Mouse (Mus musculus): ENCODE results near the gene Cd247. TPM values are rescaled to one million over a fixed set of nuclear protein-coding genes. Genes with fewer than 3 reads are reported as not detected.
"Not testable (repeated sequence)": the region's sequence is repeated elsewhere in the genome, so short reads cannot be mapped to it uniquely, and the experiment has no call there.

The Cd247 gene
- polyA plus RNA-seq, 1 experiment from 2014 or later, result 2.2 TPM

- 82% methylated on average over 3 of the region's 3 CpGs for WGBS
- ATAC-seq (replicated peaks; ENCODE audit: insufficient number of reproducible peaks, low FRiP score, low TSS enrichment, low read depth) (no peak), DNase-seq (ENCODE audit: low spot score) (no peak)
- Histone ChIP-seq H3K36me3 (replicated peaks; ENCODE audit: control insufficient read depth, insufficient read depth, low read depth, low read length) (no peaks in the 10 kb centered on the region), H3K9me3 (replicated peaks; ENCODE audit: control insufficient read depth, low read length) (no peaks in the 10 kb centered on the region), H3K4me2 (ENCODE audit: low read depth, low read length) (no peak overlapping the region), H3K9ac (replicated peaks; ENCODE audit: low read length) (no peak overlapping the region), H3K27me3 (ENCODE audit: control insufficient read depth, insufficient read depth, low read length) (no peaks in the 10 kb centered on the region), H3K27ac (replicated peaks; ENCODE audit: low read depth, low read length) (no peak overlapping the region), H3K4me3 (ENCODE audit: low read depth, low read length) (no peak overlapping the region), H3K4me1 (ENCODE audit: control insufficient read depth, insufficient read depth, low read length) (no peaks in the 10 kb centered on the region)
Observed at GRCm38 (mm10) chr1:165761522-165762305, 26.8 kb upstream of the Cd247 start.

GRCm38 (mm10) chr1:165762498-165762897 lies 26.0 kb upstream of the Cd247 start:
- 71% methylated on average over 2 of the region's 2 CpGs for WGBS
- not testable (repeated sequence) for H3K27ac ChIP-seq (replicated peaks; ENCODE audit: low read depth, low read length); H3K4me3 ChIP-seq (ENCODE audit: low read depth, low read length); H3K4me2 ChIP-seq (ENCODE audit: low read depth, low read length); H3K36me3 ChIP-seq (replicated peaks; ENCODE audit: control insufficient read depth, insufficient read depth, low read depth, low read length); ATAC-seq (replicated peaks; ENCODE audit: insufficient number of reproducible peaks, low FRiP score, low TSS enrichment, low read depth); H3K27me3 ChIP-seq (ENCODE audit: control insufficient read depth, insufficient read depth, low read length); H3K9ac ChIP-seq (replicated peaks; ENCODE audit: low read length); H3K9me3 ChIP-seq (replicated peaks; ENCODE audit: control insufficient read depth, low read length); H3K4me1 ChIP-seq (ENCODE audit: control insufficient read depth, insufficient read depth, low read length); DNase-seq (ENCODE audit: low spot score)

- Histone ChIP-seq H3K36me3 (replicated peaks; ENCODE audit: control insufficient read depth, insufficient read depth, low read depth, low read length) (no peaks in the 10 kb centered on the region), H3K27me3 (ENCODE audit: control insufficient read depth, insufficient read depth, low read length) (no peaks in the 10 kb centered on the region), H3K4me2 (ENCODE audit: low read depth, low read length) (peak overlapping the region; percentile 91), H3K4me1 (ENCODE audit: control insufficient read depth, insufficient read depth, low read length) (no peaks in the 10 kb centered on the region), H3K9ac (replicated peaks; ENCODE audit: low read length) (no peak overlapping the region), H3K27ac (replicated peaks; ENCODE audit: low read depth, low read length) (no peak overlapping the region), H3K9me3 (replicated peaks; ENCODE audit: control insufficient read depth, low read length) (no peaks in the 10 kb centered on the region), H3K4me3 (ENCODE audit: low read depth, low read length) (peak overlapping the region; percentile 78; the same call in 1 of the 2 replicates)
- ATAC-seq (replicated peaks; ENCODE audit: insufficient number of reproducible peaks, low FRiP score, low TSS enrichment, low read depth), result 0 out of 2 replicates have a peak, but pooled peaks have one; percentile 16
- no peak for DNase-seq (ENCODE audit: low spot score)
- 30% methylated on average over 14 of the region's 14 CpGs for WGBS
Observed at GRCm38 (mm10) chr1:165762914-165763634, 25.4 kb upstream of the Cd247 start.

- Histone ChIP-seq H3K4me3 (ENCODE audit: low read depth, low read length) (peak within 1 kb of the TSS; percentile 78), H3K36me3 (replicated peaks; ENCODE audit: control insufficient read depth, insufficient read depth, low read depth, low read length) (no peaks in the 10 kb centered on the region), H3K4me1 (ENCODE audit: control insufficient read depth, insufficient read depth, low read length) (no peaks in the 10 kb centered on the region), H3K4me2 (ENCODE audit: low read depth, low read length) (peak within 1 kb of the TSS; percentile 91), H3K9me3 (replicated peaks; ENCODE audit: control insufficient read depth, low read length) (no peaks in the 10 kb centered on the region), H3K9ac (replicated peaks; ENCODE audit: low read length) (peak within 1 kb of the TSS; percentile 71), H3K27me3 (ENCODE audit: control insufficient read depth, insufficient read depth, low read length) (no peaks in the 10 kb centered on the region), H3K27ac (replicated peaks; ENCODE audit: low read depth, low read length) (no peak within 1 kb of the TSS)
- DNase-seq (ENCODE audit: low spot score) (peak; percentile 94), ATAC-seq (replicated peaks; ENCODE audit: insufficient number of reproducible peaks, low FRiP score, low TSS enrichment, low read depth) (peak; percentile 97)
- WGBS, result under 1% methylated on average over 57 of the region's 57 CpGs
Observed at GRCm38 (mm10) chr1:165763635-165764372, 24.7 kb upstream of the Cd247 start, which contains the start of gene Creg1. TSS of gene Creg1 (plus strand) at chr1:165763746.

GRCm38 (mm10) chr1:165764571-165764970 lies 23.9 kb upstream of the Cd247 start:
- H3K9me3 ChIP-seq (replicated peaks; ENCODE audit: control insufficient read depth, low read length), result no peaks in the 10 kb centered on the region
- ATAC-seq (replicated peaks; ENCODE audit: insufficient number of reproducible peaks, low FRiP score, low TSS enrichment, low read depth) (no peak), DNase-seq (ENCODE audit: low spot score) (no peak)
- peak overlapping the region; percentile 78 for H3K4me3 ChIP-seq (ENCODE audit: low read depth, low read length)
- H3K27ac ChIP-seq (replicated peaks; ENCODE audit: low read depth, low read length), result no peak overlapping the region
- no peaks in the 10 kb centered on the region for H3K27me3 ChIP-seq (ENCODE audit: control insufficient read depth, insufficient read depth, low read length)
- WGBS, result 49% methylated on average over 9 of the region's 9 CpGs
- H3K36me3 ChIP-seq (replicated peaks; ENCODE audit: control insufficient read depth, insufficient read depth, low read depth, low read length), result no peaks in the 10 kb centered on the region
- H3K4me1 ChIP-seq (ENCODE audit: control insufficient read depth, insufficient read depth, low read length), result no peaks in the 10 kb centered on the region
- peak overlapping the region; percentile 71 for H3K9ac ChIP-seq (replicated peaks; ENCODE audit: low read length)
- H3K4me2 ChIP-seq (ENCODE audit: low read depth, low read length), result peak overlapping the region; percentile 91

GRCm38 (mm10) chr1:165765041-165765440 lies 23.4 kb upstream of the Cd247 start:
- no peaks in the 10 kb centered on the region for H3K36me3 ChIP-seq (replicated peaks; ENCODE audit: control insufficient read depth, insufficient read depth, low read depth, low read length)
- H3K9me3 ChIP-seq (replicated peaks; ENCODE audit: control insufficient read depth, low read length), result no peaks in the 10 kb centered on the region
- WGBS, result 81% methylated on average over 11 of the region's 11 CpGs
- no peak overlapping the region for H3K27ac ChIP-seq (replicated peaks; ENCODE audit: low read depth, low read length)
- no peak for ATAC-seq (replicated peaks; ENCODE audit: insufficient number of reproducible peaks, low FRiP score, low TSS enrichment, low read depth)
- no peak overlapping the region for H3K4me3 ChIP-seq (ENCODE audit: low read depth, low read length)
- H3K4me1 ChIP-seq (ENCODE audit: control insufficient read depth, insufficient read depth, low read length), result no peaks in the 10 kb centered on the region
- H3K27me3 ChIP-seq (ENCODE audit: control insufficient read depth, insufficient read depth, low read length), result no peaks in the 10 kb centered on the region
- DNase-seq (ENCODE audit: low spot score), result no peak
- no peak overlapping the region for H3K4me2 ChIP-seq (ENCODE audit: low read depth, low read length)
- H3K9ac ChIP-seq (replicated peaks; ENCODE audit: low read length), result no peak overlapping the region

GRCm38 (mm10) chr1:165765651-165766294 lies 22.7 kb upstream of the Cd247 start:
- DNase-seq (ENCODE audit: low spot score) (no peak), ATAC-seq (replicated peaks; ENCODE audit: insufficient number of reproducible peaks, low FRiP score, low TSS enrichment, low read depth) (no peak)
- H3K4me1 ChIP-seq (ENCODE audit: control insufficient read depth, insufficient read depth, low read length), result no peaks in the 10 kb centered on the region
- H3K9ac ChIP-seq (replicated peaks; ENCODE audit: low read length), result no peak overlapping the region
- H3K27me3 ChIP-seq (ENCODE audit: control insufficient read depth, insufficient read depth, low read length), result no peaks in the 10 kb centered on the region
- 70% methylated on average over 17 of the region's 17 CpGs for WGBS
- no peak overlapping the region for H3K4me3 ChIP-seq (ENCODE audit: low read depth, low read length)
- no peaks in the 10 kb centered on the region for H3K9me3 ChIP-seq (replicated peaks; ENCODE audit: control insufficient read depth, low read length)
- H3K4me2 ChIP-seq (ENCODE audit: low read depth, low read length), result no peak overlapping the region
- H3K36me3 ChIP-seq (replicated peaks; ENCODE audit: control insufficient read depth, insufficient read depth, low read depth, low read length), result no peaks in the 10 kb centered on the region
- no peak overlapping the region for H3K27ac ChIP-seq (replicated peaks; ENCODE audit: low read depth, low read length)

All from embryonic facial prominence, embryonic 11.5 days (tissue).